Mouse (Mus musculus): Measurements from ENCODE around the gene Dhx9. TPM values are rescaled to one million over a fixed set of nuclear protein-coding genes. Genes with fewer than 3 reads are reported as not detected.

Dhx9 gene
- polyA plus RNA-seq, 1 experiment from 2014 or later = 8.5 TPM

DNA sequence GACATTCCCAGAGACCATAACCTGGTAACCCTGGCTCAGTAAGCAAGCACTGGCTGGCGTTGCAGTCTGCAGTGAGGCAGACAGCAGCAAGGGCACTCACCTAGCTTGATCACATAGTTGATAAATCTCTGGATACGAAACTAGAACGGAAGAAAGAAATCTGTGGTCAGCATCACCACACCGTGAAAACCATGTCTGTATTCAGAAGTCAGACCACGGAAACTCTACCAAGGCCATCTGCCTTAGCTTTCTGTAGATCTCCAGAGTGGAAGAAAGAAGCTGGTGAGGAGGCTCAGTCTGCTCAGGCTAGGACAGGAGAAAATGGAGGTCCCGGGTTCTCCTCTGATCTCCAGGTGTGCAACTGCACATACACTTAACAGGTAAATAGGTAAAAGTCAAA, 21.6 kb upstream of the Dhx9 start:
- no peaks in the 10 kb centered on the region for H3K36me3 ChIP-seq (ENCODE audit: control insufficient read depth, insufficient read depth)
- no peaks in the 10 kb centered on the region for H3K27me3 ChIP-seq (ENCODE audit: control insufficient read depth, insufficient read depth, low read depth, low read length)
- no peak overlapping the region for H3K9ac ChIP-seq (ENCODE audit: low read depth, low read length)
- H3K9me3 ChIP-seq (replicated peaks; ENCODE audit: control insufficient read depth, low read length) = no peaks in the 10 kb centered on the region
- ATAC-seq (ENCODE audit: low read depth) = no peak
- no peaks in the 10 kb centered on the region; the same call in 1 of the 2 replicates for H3K4me1 ChIP-seq (ENCODE audit: control insufficient read depth, low read depth, low read length)
- no peak overlapping the region for H3K4me3 ChIP-seq (ENCODE audit: low read depth, low read length)
- 60% methylated on average over 6 of the region's 6 CpGs for WGBS (ENCODE audit: insufficient replicate concordance)
- no peak overlapping the region for H3K27ac ChIP-seq (ENCODE audit: low read length)
- H3K4me2 ChIP-seq (ENCODE audit: low read depth, low read length) = no peak overlapping the region

DNA sequence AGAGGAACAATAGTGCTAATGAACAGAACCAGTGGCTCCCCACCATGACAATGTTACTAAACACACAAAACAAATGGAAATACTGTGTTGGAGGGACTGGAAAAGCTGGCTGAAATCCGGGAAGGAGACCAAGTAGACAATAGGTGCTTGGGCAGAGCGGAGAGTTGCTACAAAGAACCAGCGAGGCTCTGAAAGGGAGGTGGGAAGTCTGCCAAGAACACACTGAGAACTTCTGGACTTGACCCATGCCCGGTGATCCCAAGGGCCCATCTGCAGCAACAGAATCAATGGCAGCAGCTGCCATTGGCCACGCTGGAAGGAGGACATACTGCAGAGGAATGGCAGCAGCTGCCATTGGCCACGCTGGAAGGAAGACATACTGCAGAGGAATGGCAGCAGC, 18.8 kb upstream of the Dhx9 start:
- no peak overlapping the region for H3K9ac ChIP-seq (ENCODE audit: low read depth, low read length)
- no peaks in the 10 kb centered on the region for H3K27me3 ChIP-seq (ENCODE audit: control insufficient read depth, insufficient read depth, low read depth, low read length)
- H3K4me1 ChIP-seq (ENCODE audit: control insufficient read depth, low read depth, low read length) = no peaks in the 10 kb centered on the region; the same call in 1 of the 2 replicates
- H3K9me3 ChIP-seq (replicated peaks; ENCODE audit: control insufficient read depth, low read length) = no peaks in the 10 kb centered on the region
- WGBS (ENCODE audit: insufficient replicate concordance) = 71% methylated on average over 6 of the region's 6 CpGs
- no peaks in the 10 kb centered on the region for H3K36me3 ChIP-seq (ENCODE audit: control insufficient read depth, insufficient read depth)
- H3K27ac ChIP-seq (ENCODE audit: low read length) = no peak overlapping the region
- ATAC-seq (ENCODE audit: low read depth) = no peak
- H3K4me3 ChIP-seq (ENCODE audit: low read depth, low read length) = no peak overlapping the region
- H3K4me2 ChIP-seq (ENCODE audit: low read depth, low read length) = no peak overlapping the region

DNA sequence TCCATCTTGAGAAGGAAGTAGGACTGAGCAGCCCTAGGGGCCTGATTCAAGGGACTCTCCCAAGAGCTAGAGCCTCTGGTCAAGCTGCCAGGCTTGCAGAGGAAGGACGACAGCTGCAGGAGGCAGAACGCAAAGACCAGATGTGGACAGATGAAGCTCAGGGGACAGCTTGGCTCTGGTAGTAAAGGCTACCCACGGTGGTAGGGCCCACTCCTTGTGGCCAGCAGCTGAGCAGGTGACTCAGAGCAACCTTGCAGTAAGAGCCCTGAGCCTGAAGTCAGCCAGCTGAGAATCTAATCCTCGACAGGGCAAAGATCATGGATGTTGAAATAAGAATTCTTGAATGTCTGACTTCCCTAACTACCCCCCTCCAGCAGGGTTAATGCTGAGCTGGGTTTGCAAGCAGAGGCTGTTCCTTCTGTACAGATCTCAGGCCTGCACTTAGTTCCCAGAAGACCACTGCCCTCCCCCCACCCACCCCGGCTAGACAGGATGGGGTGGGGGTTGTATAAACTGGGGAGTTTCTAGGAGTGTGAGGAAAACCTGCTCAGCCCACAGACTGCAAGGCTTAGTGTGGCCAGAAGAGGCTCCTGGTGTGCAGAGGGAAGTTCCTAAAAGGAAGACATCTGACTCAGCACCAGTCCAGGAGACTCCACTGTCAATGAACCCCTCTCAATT, 14.3 kb upstream of the Dhx9 start:
- no peaks in the 10 kb centered on the region for H3K9me3 ChIP-seq (replicated peaks; ENCODE audit: control insufficient read depth, low read length)
- no peak overlapping the region for H3K27ac ChIP-seq (ENCODE audit: low read length)
- H3K36me3 ChIP-seq (ENCODE audit: control insufficient read depth, insufficient read depth) = no peaks in the 10 kb centered on the region
- H3K4me3 ChIP-seq (ENCODE audit: low read depth, low read length) = no peak overlapping the region
- H3K4me1 ChIP-seq (ENCODE audit: control insufficient read depth, low read depth, low read length) = no peaks in the 10 kb centered on the region
- no peaks in the 10 kb centered on the region for H3K27me3 ChIP-seq (ENCODE audit: control insufficient read depth, insufficient read depth, low read depth, low read length)
- no peak overlapping the region for H3K9ac ChIP-seq (ENCODE audit: low read depth, low read length)
- no peak overlapping the region for H3K4me2 ChIP-seq (ENCODE audit: low read depth, low read length)
- 37% methylated on average over 5 of the region's 5 CpGs for WGBS (ENCODE audit: insufficient replicate concordance)
- ATAC-seq (ENCODE audit: low read depth) = peak; percentile 47; the same call in 1 of the 2 replicates

DNA sequence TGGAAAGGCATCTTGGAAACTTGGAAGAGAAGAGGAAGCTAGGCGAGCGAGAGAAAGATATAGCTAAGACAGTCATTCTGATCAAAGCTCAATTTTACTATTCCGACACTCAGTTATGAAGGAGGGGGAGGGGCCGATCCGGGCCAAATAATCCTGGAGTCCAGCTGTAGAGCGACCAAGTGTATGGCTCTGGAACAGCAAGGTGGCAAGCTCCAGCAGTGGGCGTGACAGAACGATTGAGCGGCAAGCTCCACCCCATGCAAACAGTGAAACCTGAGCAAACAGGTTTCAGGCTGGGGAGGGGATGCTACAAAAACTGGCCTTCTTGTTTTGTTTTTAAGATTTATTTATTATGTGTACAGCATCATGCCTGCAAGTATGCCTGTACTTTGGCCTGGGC, 12.6 kb upstream of the Dhx9 start:
- Histone ChIP-seq H3K4me3 (ENCODE audit: low read depth, low read length) (no peak overlapping the region), H3K4me2 (ENCODE audit: low read depth, low read length) (no peak overlapping the region), H3K4me1 (ENCODE audit: control insufficient read depth, low read depth, low read length) (no peaks in the 10 kb centered on the region), H3K27me3 (ENCODE audit: control insufficient read depth, insufficient read depth, low read depth, low read length) (no peaks in the 10 kb centered on the region), H3K9me3 (replicated peaks; ENCODE audit: control insufficient read depth, low read length) (no peaks in the 10 kb centered on the region), H3K9ac (ENCODE audit: low read depth, low read length) (no peak overlapping the region), H3K27ac (ENCODE audit: low read length) (no peak overlapping the region), H3K36me3 (ENCODE audit: control insufficient read depth, insufficient read depth) (no peaks in the 10 kb centered on the region)
- 67% methylated on average over 9 of the region's 9 CpGs for WGBS (ENCODE audit: insufficient replicate concordance)
- ATAC-seq (ENCODE audit: low read depth) = no peak

DNA sequence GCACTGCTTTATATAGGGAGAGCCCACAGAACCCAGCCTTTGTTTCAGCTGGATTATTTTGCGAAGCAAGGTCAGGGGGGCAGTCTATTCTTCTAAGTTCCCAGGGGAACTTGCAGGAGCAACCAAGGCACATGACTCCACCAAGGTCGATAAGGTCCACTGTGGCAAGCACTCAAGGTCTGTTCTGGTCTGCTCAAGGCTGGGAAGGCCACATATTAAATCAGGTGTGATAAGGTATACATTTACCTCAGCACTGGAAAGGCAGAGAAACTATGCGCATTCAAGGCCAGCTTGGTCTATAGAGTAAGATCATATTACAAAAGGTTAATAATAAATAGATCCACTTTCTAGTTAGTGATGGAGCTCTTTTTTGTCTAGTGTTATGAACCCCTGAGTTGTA, 8.6 kb upstream of the Dhx9 start:
- no peak overlapping the region for H3K4me2 ChIP-seq (ENCODE audit: low read depth, low read length)
- no peaks in the 10 kb centered on the region for H3K9me3 ChIP-seq (replicated peaks; ENCODE audit: control insufficient read depth, low read length)
- H3K4me1 ChIP-seq (ENCODE audit: control insufficient read depth, low read depth, low read length) = no peaks in the 10 kb centered on the region
- no peak overlapping the region for H3K27ac ChIP-seq (ENCODE audit: low read length)
- no peak for ATAC-seq (ENCODE audit: low read depth)
- 72% methylated on average over 3 of the region's 3 CpGs for WGBS (ENCODE audit: insufficient replicate concordance)
- no peaks in the 10 kb centered on the region for H3K27me3 ChIP-seq (ENCODE audit: control insufficient read depth, insufficient read depth, low read depth, low read length)
- H3K4me3 ChIP-seq (ENCODE audit: low read depth, low read length) = no peak overlapping the region
- no peaks in the 10 kb centered on the region for H3K36me3 ChIP-seq (ENCODE audit: control insufficient read depth, insufficient read depth)
- no peak overlapping the region for H3K9ac ChIP-seq (ENCODE audit: low read depth, low read length)

DNA sequence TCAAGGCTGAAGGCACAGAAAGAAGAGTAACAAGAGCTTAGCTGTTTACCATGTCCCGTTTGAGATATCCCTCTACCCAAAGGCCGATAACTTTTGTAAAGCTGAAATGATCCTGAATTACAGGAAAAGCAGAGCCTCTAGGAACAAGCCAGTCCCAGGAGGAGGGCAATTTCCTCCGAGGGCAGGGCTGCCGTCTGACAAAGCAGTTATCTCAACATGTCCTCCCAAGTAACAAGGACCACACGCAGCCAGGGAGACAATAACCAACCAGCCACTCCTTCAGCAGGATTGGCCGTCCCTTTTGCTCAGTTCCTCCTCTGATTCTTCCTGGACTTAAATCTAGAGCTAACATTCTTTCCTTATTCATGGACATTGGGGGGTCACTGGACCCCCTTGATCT, 6.5 kb upstream of the Dhx9 start:
- no peaks in the 10 kb centered on the region for H3K9me3 ChIP-seq (replicated peaks; ENCODE audit: control insufficient read depth, low read length)
- no peaks in the 10 kb centered on the region for H3K27me3 ChIP-seq (ENCODE audit: control insufficient read depth, insufficient read depth, low read depth, low read length)
- H3K4me3 ChIP-seq (ENCODE audit: low read depth, low read length) = no peak overlapping the region
- H3K36me3 ChIP-seq (ENCODE audit: control insufficient read depth, insufficient read depth) = no peaks in the 10 kb centered on the region
- H3K4me2 ChIP-seq (ENCODE audit: low read depth, low read length) = no peak overlapping the region
- no peak overlapping the region for H3K9ac ChIP-seq (ENCODE audit: low read depth, low read length)
- no peak overlapping the region for H3K27ac ChIP-seq (ENCODE audit: low read length)
- no peaks in the 10 kb centered on the region for H3K4me1 ChIP-seq (ENCODE audit: control insufficient read depth, low read depth, low read length)
- WGBS (ENCODE audit: insufficient replicate concordance) = 24% methylated on average over 6 of the region's 6 CpGs
- ATAC-seq (ENCODE audit: low read depth) = no peak

DNA sequence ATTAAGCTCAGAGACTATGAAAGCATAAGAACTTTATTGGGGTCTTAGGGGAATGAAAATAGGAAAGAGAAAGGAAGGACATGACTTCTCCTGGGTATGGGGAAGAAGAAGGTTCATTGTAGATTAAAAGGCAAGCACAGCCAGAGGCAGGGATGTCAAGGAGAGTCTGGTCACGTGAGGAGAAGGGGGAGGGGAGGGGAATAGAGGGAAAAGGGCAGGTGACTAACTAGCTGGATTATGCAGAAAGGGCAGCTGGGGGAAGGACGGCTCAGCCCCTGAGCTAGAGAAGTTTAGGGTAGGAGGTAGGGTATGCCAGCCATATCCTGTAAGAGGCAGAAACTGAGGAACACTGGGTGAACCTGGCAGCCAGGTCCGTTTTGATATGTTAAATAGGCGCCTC, 5.9 kb upstream of the Dhx9 start:
- Histone ChIP-seq H3K4me1 (ENCODE audit: control insufficient read depth, low read depth, low read length) (no peaks in the 10 kb centered on the region), H3K27me3 (ENCODE audit: control insufficient read depth, insufficient read depth, low read depth, low read length) (no peaks in the 10 kb centered on the region), H3K27ac (ENCODE audit: low read length) (no peak overlapping the region), H3K4me3 (ENCODE audit: low read depth, low read length) (no peak overlapping the region), H3K9me3 (replicated peaks; ENCODE audit: control insufficient read depth, low read length) (no peaks in the 10 kb centered on the region), H3K9ac (ENCODE audit: low read depth, low read length) (no peak overlapping the region), H3K36me3 (ENCODE audit: control insufficient read depth, insufficient read depth) (no peaks in the 10 kb centered on the region), H3K4me2 (ENCODE audit: low read depth, low read length) (no peak overlapping the region)
- 34% methylated on average over 4 of the region's 4 CpGs for WGBS (ENCODE audit: insufficient replicate concordance)
- ATAC-seq (ENCODE audit: low read depth) = no peak

DNA sequence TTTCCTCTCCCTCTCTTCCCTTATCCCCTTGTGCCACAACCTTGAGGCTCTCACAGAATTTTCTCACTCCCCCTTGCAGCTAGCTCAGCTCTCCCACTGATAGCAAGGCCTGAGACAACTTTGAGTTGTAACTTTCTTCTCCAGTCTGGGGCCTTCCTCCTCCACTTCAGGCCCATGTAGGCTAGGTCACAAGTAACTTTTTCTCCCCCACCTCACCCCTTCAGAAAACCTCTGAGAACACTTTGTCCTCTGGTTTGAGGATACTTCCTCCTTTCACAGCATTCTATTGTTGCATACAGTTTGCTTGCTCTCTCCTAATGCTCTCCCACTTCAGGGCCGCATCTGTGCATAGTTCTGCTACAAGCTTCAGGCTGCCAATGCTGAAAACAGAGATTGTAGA, 4.4 kb upstream of the Dhx9 start:
- Histone ChIP-seq H3K27ac (ENCODE audit: low read length) (no peak overlapping the region), H3K4me3 (ENCODE audit: low read depth, low read length) (no peak overlapping the region), H3K36me3 (ENCODE audit: control insufficient read depth, insufficient read depth) (no peaks in the 10 kb centered on the region), H3K4me2 (ENCODE audit: low read depth, low read length) (no peak overlapping the region), H3K9me3 (replicated peaks; ENCODE audit: control insufficient read depth, low read length) (no peaks in the 10 kb centered on the region), H3K27me3 (ENCODE audit: control insufficient read depth, insufficient read depth, low read depth, low read length) (no peaks in the 10 kb centered on the region), H3K9ac (ENCODE audit: low read depth, low read length) (no peak overlapping the region), H3K4me1 (ENCODE audit: control insufficient read depth, low read depth, low read length) (no peaks in the 10 kb centered on the region; the same call in 1 of the 2 replicates)
- 68% methylated on average over 1 of the region's 1 CpGs for WGBS (ENCODE audit: insufficient replicate concordance)
- no peak for ATAC-seq (ENCODE audit: low read depth)

DNA sequence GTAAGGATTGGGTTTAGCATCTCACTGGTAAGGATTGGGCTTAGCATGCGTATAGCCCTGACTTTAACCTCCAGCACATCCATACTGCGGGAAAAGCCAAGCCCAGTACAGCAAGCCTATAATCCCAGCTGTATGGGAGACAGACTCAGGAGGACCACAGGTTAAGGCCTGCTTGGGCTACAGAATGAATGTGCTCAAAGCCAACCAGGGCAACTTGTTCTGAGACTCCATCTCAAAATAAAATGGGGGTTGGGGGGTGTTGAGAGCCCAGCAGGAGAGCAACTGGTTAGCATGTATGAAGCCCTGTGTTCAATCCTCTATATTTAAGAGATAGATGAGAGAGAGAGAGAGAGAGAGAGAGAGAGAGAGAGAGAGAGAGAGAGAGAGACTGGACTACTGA, 3.9 kb upstream of the Dhx9 start:
- Histone ChIP-seq H3K27me3 (ENCODE audit: control insufficient read depth, insufficient read depth, low read depth, low read length) (no peaks in the 10 kb centered on the region), H3K4me3 (ENCODE audit: low read depth, low read length) (no peak overlapping the region), H3K9me3 (replicated peaks; ENCODE audit: control insufficient read depth, low read length) (no peaks in the 10 kb centered on the region), H3K4me1 (ENCODE audit: control insufficient read depth, low read depth, low read length) (no peaks in the 10 kb centered on the region; the same call in 1 of the 2 replicates), H3K9ac (ENCODE audit: low read depth, low read length) (no peak overlapping the region), H3K4me2 (ENCODE audit: low read depth, low read length) (no peak overlapping the region), H3K27ac (ENCODE audit: low read length) (no peak overlapping the region), H3K36me3 (ENCODE audit: control insufficient read depth, insufficient read depth) (no peaks in the 10 kb centered on the region)
- ATAC-seq (ENCODE audit: low read depth) = no peak
- 77% methylated on average over 2 of the region's 2 CpGs for WGBS (ENCODE audit: insufficient replicate concordance)
